Mouse (Mus musculus): ENCODE data around the gene Usp22.

DNA sequence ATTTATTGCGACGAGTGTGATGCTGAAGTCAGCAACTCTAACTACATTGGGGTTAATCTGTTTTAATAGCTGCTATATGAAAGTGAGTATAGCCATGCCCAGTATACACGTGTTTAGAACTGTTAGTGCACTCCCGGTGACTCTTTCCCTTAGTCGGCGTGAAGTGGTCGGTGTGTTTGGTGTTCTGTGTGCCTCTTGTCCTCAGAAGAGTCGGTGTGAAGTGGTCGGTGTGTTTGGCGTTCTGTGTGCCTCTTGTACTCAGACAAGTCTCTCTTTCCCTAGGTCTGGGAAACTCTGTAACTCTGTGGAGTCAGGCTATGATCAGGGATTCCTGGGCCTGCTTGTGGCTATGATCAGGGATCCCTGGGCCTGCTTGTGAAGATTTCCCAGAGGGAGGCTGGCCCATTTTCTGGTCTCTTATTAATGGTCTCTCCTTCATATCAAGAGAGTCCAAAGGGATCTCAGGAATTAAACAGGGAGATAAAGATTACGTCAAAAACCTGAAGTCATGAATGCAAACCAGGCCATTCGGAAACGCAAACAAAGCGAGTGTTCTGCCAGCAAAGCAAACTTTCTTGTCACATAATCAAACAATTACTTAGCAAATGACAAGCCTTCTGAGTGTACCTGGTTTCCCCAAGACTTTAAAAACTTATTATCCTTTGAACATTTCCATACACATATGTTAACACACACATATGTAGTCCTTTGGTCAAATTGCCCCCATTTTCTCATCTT lies 21.9 kb upstream of the Usp22 start:
- TF ChIP-seq CTCF (conservative IDR thresholded peaks at IDR 0.05; ENCODE audit: insufficient read depth, insufficient read length, low read depth, low read length) (no peak), POLR2A (IDR thresholded peaks at IDR 0.05; ENCODE audit: low read depth, low read length) (no peak)
